Mouse (Mus musculus): ENCODE results near the gene Six2.

- no peak for TF ChIP-seq GATA1 (IDR thresholded peaks at IDR 0.05; ENCODE audit: borderline replicate concordance, low read length)
- TF ChIP-seq FLI1 (IDR thresholded peaks at IDR 0.05; ENCODE audit: low read length) = no peak
Measured at GRCm38 (mm10) chr17:85731329-85731728, 43.3 kb upstream of the Six2 start.

Data from megakaryocyte, embryonic 14.5 days (primary cell).